Mouse (Mus musculus): ENCODE data around the gene Gpr146. TPM values are rescaled to one million over a fixed set of nuclear protein-coding genes. Genes with fewer than 3 reads are reported as not detected.
"Not testable (repeated sequence)": the region's sequence is repeated elsewhere in the genome, so short reads cannot be mapped to it uniquely, and the experiment has no call there.

Gpr146 gene
- total RNA-seq (2021), result 10 to 100 TPM; 12.5 to 13.9 TPM
- long read RNA-seq, experiment 1, full-length matches to known transcripts, result 11 of 26 reads
- long read RNA-seq, experiment 1, partial matches to known transcripts, result 15 of 26 reads
- long read RNA-seq, experiment 1, other reads (novel, unspliced or antisense), result 0 of 26 reads
- long read RNA-seq, experiment 2, full-length matches to known transcripts, result 9 of 21 reads
- long read RNA-seq, experiment 2, partial matches to known transcripts, result 8 of 21 reads
- long read RNA-seq, experiment 2, other reads (novel, unspliced or antisense), result 4 of 21 reads

GRCm38 (mm10) chr5:139377468-139378270 lies at the start of gene Gpr146:
Gpr146 (plus strand) TSS chr5:139377697.
- intact Hi-C loops (cut with DNase I), result no loop called here
- Histone ChIP-seq H3K27ac (peak within 1 kb of the TSS; percentile 82), H3K4me3 (no peak within 1 kb of the TSS)
- no peak for TF ChIP-seq CTCF (IDR thresholded peaks at IDR 0.05)
- DNase-seq (ENCODE audit: extremely low spot score in 1 of 2, low spot score in 2 of 2), result no peak

- intact Hi-C loops (cut with DNase I), result no loop called here
- no peak for TF ChIP-seq CTCF (IDR thresholded peaks at IDR 0.05)
- H3K4me3 ChIP-seq, result no peak overlapping the region
- no peak overlapping the region for H3K27ac ChIP-seq
- no peak for DNase-seq (ENCODE audit: extremely low spot score in 1 of 2, low spot score in 2 of 2)
Observed at GRCm38 (mm10) chr5:139330766-139331165, 46.7 kb upstream of the Gpr146 start.

GRCm38 (mm10) chr5:139331742-139332141 lies 45.8 kb upstream of the Gpr146 start:
- Histone ChIP-seq H3K27ac (no peak overlapping the region), H3K4me3 (no peak overlapping the region)
- peak; percentile 75 to 84 for DNase-seq (ENCODE audit: extremely low spot score in 1 of 2, low spot score in 2 of 2)
- TF ChIP-seq CTCF (IDR thresholded peaks at IDR 0.05), result peak; percentile 97
- intact Hi-C loops (cut with DNase I), result no loop called here

GRCm38 (mm10) chr5:139332590-139333272 lies 44.8 kb upstream of the Gpr146 start:
- no peak for DNase-seq (ENCODE audit: extremely low spot score in 1 of 2, low spot score in 2 of 2)
- no peak for TF ChIP-seq CTCF (IDR thresholded peaks at IDR 0.05)
- intact Hi-C loops (cut with DNase I), result no loop called here
- Histone ChIP-seq H3K4me3 (no peak overlapping the region), H3K27ac (no peak overlapping the region)

- intact Hi-C loops (cut with DNase I), result no loop called here
- DNase-seq (ENCODE audit: extremely low spot score in 1 of 2, low spot score in 2 of 2), result no peak
- H3K27ac ChIP-seq, result no peak overlapping the region
- no peak overlapping the region for H3K4me3 ChIP-seq
- TF ChIP-seq CTCF (IDR thresholded peaks at IDR 0.05), result peak; percentile 6
Observed at GRCm38 (mm10) chr5:139333301-139334013, 44.0 kb upstream of the Gpr146 start.

GRCm38 (mm10) chr5:139334394-139334793 lies 43.1 kb upstream of the Gpr146 start:
- peak; percentile 17 for TF ChIP-seq CTCF (IDR thresholded peaks at IDR 0.05)
- H3K27ac ChIP-seq; DNase-seq (ENCODE audit: extremely low spot score in 1 of 2, low spot score in 2 of 2); H3K4me3 ChIP-seq; intact Hi-C loops (cut with DNase I): not testable (repeated sequence)

GRCm38 (mm10) chr5:139335634-139336033 lies 41.9 kb upstream of the Gpr146 start:
- no peak overlapping the region for H3K4me3 ChIP-seq
- intact Hi-C loops (cut with DNase I), result no loop called here
- no peak for TF ChIP-seq CTCF (IDR thresholded peaks at IDR 0.05)
- no peak overlapping the region for H3K27ac ChIP-seq
- DNase-seq (ENCODE audit: extremely low spot score in 1 of 2, low spot score in 2 of 2), result no peak

GRCm38 (mm10) chr5:139337826-139338370 lies 39.6 kb upstream of the Gpr146 start:
- no peak for TF ChIP-seq CTCF (IDR thresholded peaks at IDR 0.05)
- H3K27ac ChIP-seq, result no peak overlapping the region
- H3K4me3 ChIP-seq, result no peak overlapping the region
- intact Hi-C loops (cut with DNase I), result no loop called here
- no peak for DNase-seq (ENCODE audit: extremely low spot score in 1 of 2, low spot score in 2 of 2)

GRCm38 (mm10) chr5:139338403-139338802 lies 39.1 kb upstream of the Gpr146 start:
- DNase-seq (ENCODE audit: extremely low spot score in 1 of 2, low spot score in 2 of 2), result no peak
- intact Hi-C loops (cut with DNase I), result no loop called here
- Histone ChIP-seq H3K27ac (no peak overlapping the region), H3K4me3 (no peak overlapping the region)
- no peak for TF ChIP-seq CTCF (IDR thresholded peaks at IDR 0.05)

- intact Hi-C loops (cut with DNase I), result no loop called here
- no peak for TF ChIP-seq CTCF (IDR thresholded peaks at IDR 0.05)
- Histone ChIP-seq H3K4me3 (no peak overlapping the region), H3K27ac (no peak overlapping the region)
- no peak for DNase-seq (ENCODE audit: extremely low spot score in 1 of 2, low spot score in 2 of 2)
Observed at GRCm38 (mm10) chr5:139338891-139339290, 38.6 kb upstream of the Gpr146 start.

GRCm38 (mm10) chr5:139344021-139344686 lies 33.3 kb upstream of the Gpr146 start:
- TF ChIP-seq CTCF (IDR thresholded peaks at IDR 0.05), result peak; percentile 91
- DNase-seq (ENCODE audit: extremely low spot score in 1 of 2, low spot score in 2 of 2), result peak; percentile 72 to 75
- Histone ChIP-seq H3K4me3 (peak overlapping the region; percentile 77), H3K27ac (peak overlapping the region; percentile 58; the same call in 1 of the 2 replicates)
- intact Hi-C loops (cut with DNase I), result no loop called here
